Mouse (Mus musculus): ENCODE measurements around the gene Tuba8. TPM values are rescaled to one million over a fixed set of nuclear protein-coding genes. Genes with fewer than 3 reads are reported as not detected.
A peak's percentile ranks its signal among the peaks of the same experiment; 100 is the strongest.

Tuba8 gene
- polyA plus RNA-seq, 1 experiment from 2014 or later: not detected

- Histone ChIP-seq H3K4me3 (ENCODE audit: control insufficient read depth in 1 of 2, insufficient read depth in 1 of 2, low read depth in 1 of 2, low read length in 2 of 2) (no peak overlapping the region), H3K4me1 (ENCODE audit: control insufficient read depth in 2 of 2, insufficient read depth in 2 of 2, low read length in 2 of 2) (peaks cover 15 to 22% of the 10 kb centered on the region in 2 experiments), H3K27ac (replicated peaks in 1 of 2; ENCODE audit: control insufficient read depth in 1 of 2, insufficient read depth in 1 of 2, low read depth in 2 of 2, low read length in 2 of 2) (no peak overlapping the region), H3K4me2 (ENCODE audit: low read length) (no peak overlapping the region), H3K9me3 (ENCODE audit: control insufficient read depth, low read length) (no peaks in the 10 kb centered on the region), H3K9ac (ENCODE audit: low read length) (no peak overlapping the region; the same call in 1 of the 2 replicates), H3K27me3 (ENCODE audit: control insufficient read depth, insufficient read depth, low read length) (no peaks in the 10 kb centered on the region), H3K36me3 (ENCODE audit: control insufficient read depth, insufficient read depth, low read length) (no peaks in the 10 kb centered on the region)
- 52% methylated on average over 14 of the region's 14 CpGs for WGBS
- ATAC-seq (ENCODE audit: insufficient number of reproducible peaks, insufficient read depth, low FRiP score, low read depth): no peak
These were observed 34.3 kb upstream of the Tuba8 start for GRCm38 (mm10) chr6:121176011-121176730.

DNA sequence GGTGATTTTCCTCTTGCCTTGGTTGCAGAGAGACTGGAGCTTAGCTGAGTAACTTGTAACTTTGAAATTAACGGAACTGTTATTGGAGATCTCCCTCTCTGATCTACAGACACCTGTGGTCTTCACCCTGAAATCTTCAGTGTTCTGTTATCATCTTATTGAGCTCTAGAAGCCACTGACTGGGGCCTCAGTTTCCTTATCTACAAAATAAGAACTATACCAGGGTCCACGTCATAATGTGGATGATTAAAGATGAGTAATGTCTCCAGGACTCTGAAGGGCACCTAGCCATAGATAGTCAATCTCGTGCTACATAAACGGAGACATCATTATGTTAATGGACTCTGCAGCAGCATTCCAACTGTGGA is 33.8 kb upstream of the Tuba8 start:
- WGBS: 72% methylated on average over 4 of the region's 4 CpGs
- Histone ChIP-seq H3K27ac (replicated peaks in 1 of 2; ENCODE audit: control insufficient read depth in 1 of 2, insufficient read depth in 1 of 2, low read depth in 2 of 2, low read length in 2 of 2) (no peak overlapping the region), H3K4me1 (ENCODE audit: control insufficient read depth in 2 of 2, insufficient read depth in 2 of 2, low read length in 2 of 2) (peaks cover 14 to 16% of the 10 kb centered on the region in 2 experiments), H3K4me3 (ENCODE audit: control insufficient read depth in 1 of 2, insufficient read depth in 1 of 2, low read depth in 1 of 2, low read length in 2 of 2) (no peak overlapping the region), H3K36me3 (ENCODE audit: control insufficient read depth, insufficient read depth, low read length) (no peaks in the 10 kb centered on the region), H3K9ac (ENCODE audit: low read length) (no peak overlapping the region), H3K4me2 (ENCODE audit: low read length) (no peak overlapping the region), H3K27me3 (ENCODE audit: control insufficient read depth, insufficient read depth, low read length) (no peaks in the 10 kb centered on the region), H3K9me3 (ENCODE audit: control insufficient read depth, low read length) (no peaks in the 10 kb centered on the region)
- ATAC-seq (ENCODE audit: insufficient number of reproducible peaks, insufficient read depth, low FRiP score, low read depth): no peak

GRCm38 (mm10) chr6:121177118-121177708 is 33.3 kb upstream of the Tuba8 start:
- WGBS: 90% methylated on average over 7 of the region's 7 CpGs
- H3K36me3 ChIP-seq (ENCODE audit: control insufficient read depth, insufficient read depth, low read length): no peaks in the 10 kb centered on the region
- H3K4me3 ChIP-seq (ENCODE audit: control insufficient read depth in 1 of 2, insufficient read depth in 1 of 2, low read depth in 1 of 2, low read length in 2 of 2): no peak overlapping the region
- no peak overlapping the region for H3K27ac ChIP-seq (replicated peaks in 1 of 2; ENCODE audit: control insufficient read depth in 1 of 2, insufficient read depth in 1 of 2, low read depth in 2 of 2, low read length in 2 of 2)
- H3K9me3 ChIP-seq (ENCODE audit: control insufficient read depth, low read length): no peaks in the 10 kb centered on the region
- no peak overlapping the region for H3K4me2 ChIP-seq (ENCODE audit: low read length)
- no peak overlapping the region for H3K9ac ChIP-seq (ENCODE audit: low read length)
- no peak for ATAC-seq (ENCODE audit: insufficient number of reproducible peaks, insufficient read depth, low FRiP score, low read depth)
- H3K4me1 ChIP-seq (ENCODE audit: control insufficient read depth in 2 of 2, insufficient read depth in 2 of 2, low read length in 2 of 2): peaks cover 14 to 15% of the 10 kb centered on the region in 2 experiments
- no peaks in the 10 kb centered on the region for H3K27me3 ChIP-seq (ENCODE audit: control insufficient read depth, insufficient read depth, low read length)

- peak overlapping the region in 1 of 2 experiments; percentile 4; a peak in 1 of 4 replicates for H3K27ac ChIP-seq (replicated peaks in 1 of 2; ENCODE audit: control insufficient read depth in 1 of 2, insufficient read depth in 1 of 2, low read depth in 2 of 2, low read length in 2 of 2)
- H3K4me2 ChIP-seq (ENCODE audit: low read length): no peak overlapping the region
- 48% methylated on average over 7 of the region's 7 CpGs for WGBS
These were observed 31.7 kb upstream of the Tuba8 start for GRCm38 (mm10) chr6:121178700-121179358.

DNA sequence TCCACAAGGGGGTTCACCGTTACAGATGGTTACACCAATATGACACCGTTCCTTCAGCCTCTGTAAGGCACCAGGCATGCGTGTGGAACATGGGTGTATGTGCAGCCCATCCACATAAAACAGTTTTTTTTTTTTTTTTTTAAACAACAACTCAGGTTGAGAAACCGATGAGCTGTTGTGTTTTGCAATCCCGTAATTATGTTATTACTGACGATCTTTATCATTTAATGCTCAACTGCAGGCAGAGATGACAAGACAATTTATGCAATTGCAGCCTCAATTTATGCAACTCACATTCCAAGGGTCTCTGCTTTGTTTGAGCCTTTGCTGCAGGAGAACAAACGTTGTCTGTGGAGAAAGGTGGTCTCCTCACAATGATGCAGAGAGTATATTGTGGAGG is 30.6 kb upstream of the Tuba8 start:
- Histone ChIP-seq H3K4me1 (ENCODE audit: control insufficient read depth in 2 of 2, insufficient read depth in 2 of 2, low read length in 2 of 2) (peaks cover 11 to 17% of the 10 kb centered on the region in 2 experiments), H3K9me3 (ENCODE audit: control insufficient read depth, low read length) (no peaks in the 10 kb centered on the region), H3K36me3 (ENCODE audit: control insufficient read depth, insufficient read depth, low read length) (no peaks in the 10 kb centered on the region), H3K27ac (replicated peaks in 1 of 2; ENCODE audit: control insufficient read depth in 1 of 2, insufficient read depth in 1 of 2, low read depth in 2 of 2, low read length in 2 of 2) (no peak overlapping the region), H3K9ac (ENCODE audit: low read length) (no peak overlapping the region), H3K4me2 (ENCODE audit: low read length) (no peak overlapping the region), H3K27me3 (ENCODE audit: control insufficient read depth, insufficient read depth, low read length) (no peaks in the 10 kb centered on the region), H3K4me3 (ENCODE audit: control insufficient read depth in 1 of 2, insufficient read depth in 1 of 2, low read depth in 1 of 2, low read length in 2 of 2) (no peak overlapping the region)
- 68% methylated on average over 7 of the region's 7 CpGs for WGBS
- ATAC-seq (ENCODE audit: insufficient number of reproducible peaks, insufficient read depth, low FRiP score, low read depth): no peak

More at GRCm38 (mm10) chr6:121178700-121179358, 31.7 kb upstream of the Tuba8 start:
- H3K27me3 ChIP-seq (ENCODE audit: control insufficient read depth, insufficient read depth, low read length): no peaks in the 10 kb centered on the region
- H3K36me3 ChIP-seq (ENCODE audit: control insufficient read depth, insufficient read depth, low read length): no peaks in the 10 kb centered on the region
- no peak overlapping the region for H3K4me3 ChIP-seq (ENCODE audit: control insufficient read depth in 1 of 2, insufficient read depth in 1 of 2, low read depth in 1 of 2, low read length in 2 of 2)
- peaks cover 8 to 10% of the 10 kb centered on the region in 2 experiments; a peak in 3 of 4 replicates for H3K4me1 ChIP-seq (ENCODE audit: control insufficient read depth in 2 of 2, insufficient read depth in 2 of 2, low read length in 2 of 2)
- ATAC-seq (ENCODE audit: insufficient number of reproducible peaks, insufficient read depth, low FRiP score, low read depth): no peak
- H3K9ac ChIP-seq (ENCODE audit: low read length): no peak overlapping the region
- no peaks in the 10 kb centered on the region for H3K9me3 ChIP-seq (ENCODE audit: control insufficient read depth, low read length)

DNA sequence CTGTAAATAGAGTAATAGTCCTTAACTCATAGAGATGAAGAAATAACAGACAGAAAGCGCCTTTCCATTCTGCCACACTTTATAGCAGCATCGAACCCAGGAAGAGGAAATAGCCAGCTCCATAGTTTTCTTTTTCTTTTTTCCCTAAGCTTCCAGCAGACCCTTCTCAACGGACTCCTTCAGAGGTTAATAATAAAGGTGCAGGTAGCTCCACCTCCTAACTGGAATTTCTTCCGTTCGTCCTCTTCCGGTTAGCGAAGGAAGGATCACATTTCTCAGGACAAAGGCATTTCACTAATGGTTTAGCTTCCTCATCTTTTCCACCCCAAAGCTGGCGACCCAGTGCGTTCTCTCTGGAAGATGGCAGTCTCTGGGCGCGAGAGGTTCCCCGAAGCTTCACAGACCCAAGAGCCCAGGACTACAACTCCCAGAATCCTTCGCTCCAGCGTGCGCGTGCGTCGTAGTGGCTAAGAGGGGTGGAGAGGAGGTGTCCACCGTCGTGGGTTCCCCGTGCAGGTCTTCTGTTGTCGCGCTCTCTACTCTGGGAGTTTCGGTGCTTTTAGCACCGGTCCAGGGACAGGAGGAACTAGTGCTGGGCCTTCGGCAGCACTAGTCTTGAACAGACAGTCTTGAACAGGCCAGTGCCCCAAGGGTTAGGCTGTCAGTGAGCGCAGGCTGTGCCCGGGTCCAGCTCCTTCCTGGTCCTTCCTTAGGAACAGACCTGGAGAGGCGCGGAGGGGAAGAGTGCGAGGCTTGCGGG is 26.9 kb upstream of the Tuba8 start, which contains the start of gene Pex26:
Pex26 (plus strand) TSS at position 254 of the 760 bp plus-strand sequence.
- H3K4me2 ChIP-seq (ENCODE audit: low read length): peak within 1 kb of the TSS; percentile 99
- 2% methylated on average over 32 of the region's 32 CpGs for WGBS
- H3K36me3 ChIP-seq (ENCODE audit: control insufficient read depth, insufficient read depth, low read length): peaks cover 25% of the 10 kb centered on the region
- H3K27me3 ChIP-seq (ENCODE audit: control insufficient read depth, insufficient read depth, low read length): no peaks in the 10 kb centered on the region
- H3K9ac ChIP-seq (ENCODE audit: low read length): peak within 1 kb of the TSS; percentile 82
- peak within 1 kb of the TSS; percentile 56 to 62; a peak in 3 of 4 replicates for H3K27ac ChIP-seq (replicated peaks in 1 of 2; ENCODE audit: control insufficient read depth in 1 of 2, insufficient read depth in 1 of 2, low read depth in 2 of 2, low read length in 2 of 2)
- H3K4me1 ChIP-seq (ENCODE audit: control insufficient read depth in 2 of 2, insufficient read depth in 2 of 2, low read length in 2 of 2): peaks cover 4 to 17% of the 10 kb centered on the region in 2 experiments
- peak; percentile 84 for ATAC-seq (ENCODE audit: insufficient number of reproducible peaks, insufficient read depth, low FRiP score, low read depth)
- H3K9me3 ChIP-seq (ENCODE audit: control insufficient read depth, low read length): no peaks in the 10 kb centered on the region
- peak within 1 kb of the TSS; percentile 56 to 75 for H3K4me3 ChIP-seq (ENCODE audit: control insufficient read depth in 1 of 2, insufficient read depth in 1 of 2, low read depth in 1 of 2, low read length in 2 of 2)
